Mouse (Mus musculus) kidney, adult 2 months (tissue): ENCODE data around the gene Phf14.

Experiments
- CTCF ChIP-seq: fragments of 200-500 bp; conservative IDR thresholded peaks from 2 replicates; pipeline ENCODE4 v1.5.1; 2011; ENCODE audit warnings: low read depth, mild to moderate bottlenecking, control low read depth, low read length, moderate library complexity, mixed read lengths; ENCODE audit not compliant: insufficient read depth, insufficient read length
- POLR2A ChIP-seq: fragments of 200-500 bp; IDR thresholded peaks from one replicate; pipeline ENCODE4 v1.6.1; 2011; ENCODE audit warnings: low read depth, low read length, control low read depth

DNA sequence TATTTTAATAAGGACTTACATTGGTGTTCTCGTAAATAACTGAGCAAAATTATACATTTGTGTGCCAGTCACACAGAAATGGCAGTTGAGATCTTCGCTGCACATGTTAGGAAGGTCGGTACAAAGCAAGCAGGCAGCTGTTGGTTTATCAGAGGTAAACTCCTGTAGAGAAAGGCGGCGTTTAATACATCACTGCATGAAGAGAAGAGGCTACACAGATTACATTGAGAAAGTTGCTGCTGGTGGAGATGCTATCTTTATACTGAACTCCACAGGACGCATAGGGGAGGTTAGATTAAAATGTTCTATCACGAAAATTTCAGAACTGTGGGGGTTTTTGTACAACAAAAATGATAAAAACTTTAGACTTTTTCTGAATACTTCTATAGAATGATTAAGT, 52.6 kb downstream of the Phf14 start:
- no peak for TF ChIP-seq POLR2A
- no peak for TF ChIP-seq CTCF
